Mouse (Mus musculus): ENCODE results near the gene Fam166a. TPM values are rescaled to one million over a fixed set of nuclear protein-coding genes. Genes with fewer than 3 reads are reported as not detected.

Fam166a gene
- polyA plus RNA-seq (2015; fragmentation: Nextera tagmentation; extraction: Ambion mirVana): 0.19 TPM in 1 of 2 replicates, not detected in the other

DNA sequence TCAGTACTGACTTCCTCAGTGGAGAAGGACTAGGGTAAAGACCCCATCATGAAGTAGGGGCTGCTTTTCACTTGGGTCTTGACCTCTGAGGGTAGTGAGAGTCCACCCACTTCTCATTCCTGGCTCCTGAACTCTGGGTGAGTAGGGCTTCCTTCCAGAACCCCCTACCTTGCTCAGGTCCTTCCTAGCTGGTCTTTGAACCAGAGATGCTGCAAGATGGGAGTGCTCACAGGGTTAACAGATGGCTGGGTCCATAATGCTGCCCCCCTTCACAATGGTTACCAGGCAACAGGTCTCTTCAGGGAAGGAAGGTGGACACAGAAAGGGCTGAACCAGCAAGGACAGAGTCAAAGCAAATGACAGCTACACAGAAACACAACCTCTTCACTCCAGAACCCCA, at the start of gene Fam166a:
Gene Fam166a (plus strand): TSS at position 301 of the 400 bp plus-strand sequence.

GRCm38 (mm10) chr2:25180478-25180903, 38.1 kb upstream of the Fam166a start, which contains the start of gene Nrarp:
Nrarp (plus strand) TSS chr2:25180758.

DNA sequence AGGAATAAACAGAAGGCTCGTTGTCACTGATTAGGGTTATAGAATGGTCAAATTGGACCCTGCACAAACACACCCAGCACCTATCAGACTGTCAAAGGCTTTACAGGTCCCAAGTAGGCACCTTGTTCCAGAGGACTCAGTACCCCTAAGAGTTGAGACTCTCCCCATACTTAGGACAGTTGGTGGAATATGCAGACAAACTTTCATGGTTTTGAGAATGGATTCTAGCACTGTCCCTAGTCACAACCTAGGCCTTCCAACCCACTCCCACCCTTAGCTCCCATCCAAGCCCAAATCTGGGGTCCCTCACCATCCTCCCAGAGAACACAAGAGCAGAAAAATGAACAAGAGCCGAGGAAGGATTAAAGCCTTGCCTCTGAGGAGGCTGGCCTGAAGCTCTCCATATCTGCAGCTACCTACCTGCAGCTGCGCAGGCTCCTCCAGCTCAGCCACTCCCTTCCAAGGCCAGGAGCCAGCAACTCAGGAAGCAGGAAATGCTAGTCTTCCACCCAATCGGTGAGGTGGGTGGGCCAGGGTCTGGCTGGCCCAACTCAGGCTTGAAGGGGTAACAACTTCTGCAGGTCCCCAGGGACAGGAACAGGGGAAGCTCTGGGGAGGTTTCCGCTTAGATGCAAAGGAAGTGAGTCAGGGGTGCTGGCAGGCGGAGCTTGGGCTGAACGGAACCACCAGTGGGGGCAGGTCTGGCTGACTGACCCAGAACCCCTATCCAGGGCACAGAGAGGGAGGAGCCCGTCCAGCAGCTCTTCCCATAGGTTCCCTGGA, 22.2 kb upstream of the Fam166a start, which contains the start of gene Tor4a:
Gene Tor4a (minus strand): TSS at position 715 of the 783 bp plus-strand sequence.

DNA sequence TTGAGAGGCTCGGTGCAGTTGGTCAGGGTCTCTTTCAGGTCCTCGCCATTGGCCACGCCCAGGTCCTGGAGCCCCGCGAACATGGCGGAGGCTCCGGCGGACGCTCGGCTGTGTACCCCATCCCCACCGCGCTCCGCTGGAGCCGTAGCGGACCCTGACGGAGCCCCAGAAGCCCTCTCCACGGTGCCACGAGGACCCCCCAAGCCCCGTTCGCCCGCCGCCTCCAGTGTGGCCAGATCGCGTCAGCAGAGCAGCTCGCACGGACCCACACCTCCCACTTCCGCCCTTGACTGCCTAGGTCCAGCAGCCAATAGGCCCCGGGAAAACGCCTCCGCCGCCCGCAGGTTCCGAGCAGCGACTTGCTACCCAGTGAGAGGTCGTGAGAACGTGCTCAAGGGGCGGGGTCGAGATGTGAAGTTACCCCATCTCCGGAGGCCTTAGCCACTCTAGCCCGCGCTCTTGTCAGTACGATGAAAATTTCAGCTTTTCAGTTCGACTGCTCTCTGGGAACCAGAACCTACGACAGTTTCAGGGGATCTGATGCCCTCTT, 7.3 kb upstream of the Fam166a start, which contains the start of gene Nelfb:
Gene Nelfb (minus strand): TSS at position 369 of the 550 bp plus-strand sequence.

DNA sequence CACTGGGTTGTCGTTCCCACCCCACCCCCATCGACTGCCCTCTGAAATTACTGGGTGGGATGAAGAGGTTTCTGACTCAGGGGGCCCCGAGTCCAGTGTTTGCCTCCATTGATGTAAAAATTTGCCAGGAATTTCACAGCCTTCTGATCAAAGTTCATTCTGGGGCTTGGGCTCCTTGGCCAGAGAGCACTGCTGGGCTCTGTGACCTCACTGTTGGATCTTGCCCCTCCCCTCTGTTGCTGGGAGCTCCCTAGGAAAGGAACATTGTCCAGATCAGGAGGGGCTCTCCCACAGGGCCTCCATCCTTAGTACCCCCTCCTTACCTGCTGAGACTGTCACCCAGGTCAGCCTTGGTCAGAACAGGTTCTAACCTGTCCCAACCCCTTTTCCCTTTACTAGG, 4.1 kb upstream of the Fam166a start, which contains the start of gene Stpg3:
Gene Stpg3 (minus strand): TSS at position 194 of the 400 bp plus-strand sequence.

GRCm38 (mm10) chr2:25224492-25224765, 5.9 kb downstream of the Fam166a start, which contains the start of gene Tubb4b:
Tubb4b (minus strand) TSS chr2:25224702.

DNA sequence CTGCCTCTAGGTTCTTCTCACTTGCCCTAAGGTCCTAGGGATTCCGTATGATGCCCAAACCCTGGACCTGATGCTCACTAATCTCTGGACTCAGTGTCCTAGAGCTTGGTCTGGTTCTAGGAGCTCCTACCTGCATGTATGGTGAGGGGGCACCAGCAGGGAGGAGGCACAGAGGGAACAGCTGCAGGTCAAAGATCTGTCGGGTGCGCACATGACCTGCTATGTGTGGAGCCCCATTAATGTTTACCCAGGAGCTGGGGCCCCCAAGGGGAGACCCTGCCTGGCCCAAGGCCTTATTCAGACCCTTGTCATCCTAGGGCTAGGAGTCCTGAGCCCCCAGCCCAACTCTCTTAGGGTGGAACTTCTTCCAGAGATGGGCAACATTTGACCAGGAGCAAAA, 15.5 kb downstream of the Fam166a start, which contains the start of gene Slc34a3:
Gene Slc34a3 (minus strand): TSS at position 315 of the 400 bp plus-strand sequence.

DNA sequence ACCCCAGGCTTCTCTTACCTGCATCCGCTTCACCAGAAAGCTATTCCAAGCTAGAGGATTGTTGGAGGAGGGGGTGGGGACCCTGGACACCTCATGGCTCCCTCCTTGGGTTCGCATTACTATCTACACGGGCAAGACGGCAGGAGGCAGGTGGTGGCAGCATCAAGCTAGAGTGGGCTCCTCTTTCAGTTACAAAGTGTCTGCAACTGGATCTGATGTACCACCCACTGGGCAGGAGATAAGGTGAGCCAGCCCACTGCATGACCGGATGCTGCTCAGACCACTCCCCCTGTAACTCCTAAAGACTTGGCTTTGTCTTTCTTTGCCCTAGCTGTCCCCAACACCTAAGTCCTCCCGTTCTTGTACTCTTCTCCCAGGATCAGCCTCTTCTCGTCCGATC, 18.1 kb downstream of the Fam166a start, which contains the start of gene Rnf224:
Gene Rnf224 (minus strand): TSS at position 174 of the 400 bp plus-strand sequence.

GRCm38 (mm10) chr2:25242101-25242506, 23.6 kb downstream of the Fam166a start, which contains the start of the genes Rnf208 and Cysrt1:
Rnf208 (plus strand) TSS chr2:25242255.
Cysrt1 (minus strand) TSS chr2:25242452.

GRCm38 (mm10) chr2:25246183-25247072, 27.9 kb downstream of the Fam166a start, which contains the start of gene AL732309.1:
AL732309.1 (minus strand) TSS chr2:25246863.

GRCm38 (mm10) chr2:25255284-25255779, 36.8 kb downstream of the Fam166a start, which contains the start of gene Tmem203:
Tmem203 (plus strand) TSS chr2:25255439.

GRCm38 (mm10) chr2:25262291-25262767, 43.8 kb downstream of the Fam166a start, which contains the start of gene Tprn:
Tprn (plus strand) TSS chr2:25262618.

Other genes with a start within 250 kb of the Fam166a start
- gene Mrpl41, start 243.6 kb upstream of the Fam166a start, polyA plus RNA-seq (2015; fragmentation: Nextera tagmentation; extraction: Ambion mirVana): 125 and 128 TPM in 2 replicates
- gene Pnpla7, start 242.7 kb upstream of the Fam166a start, polyA plus RNA-seq (2015; fragmentation: Nextera tagmentation; extraction: Ambion mirVana): 8.0 and 9.6 TPM in 2 replicates
- 33.9 and 34.8 TPM in 2 replicates for gene Nsmf, start 164.4 kb upstream of the Fam166a start, polyA plus RNA-seq (2015; fragmentation: Nextera tagmentation; extraction: Ambion mirVana)
- not detected in 2 replicates for gene Entpd8, start 138.4 kb upstream of the Fam166a start, polyA plus RNA-seq (2015; fragmentation: Nextera tagmentation; extraction: Ambion mirVana)
- gene Noxa1, start 123.6 kb upstream of the Fam166a start, polyA plus RNA-seq (2015; fragmentation: Nextera tagmentation; extraction: Ambion mirVana): 0.17 TPM in 1 of 2 replicates, not detected in the other
- gene Nrarp, start 38.0 kb upstream of the Fam166a start, polyA plus RNA-seq (2015; fragmentation: Nextera tagmentation; extraction: Ambion mirVana): 9.5 and 13.8 TPM in 2 replicates
- 2.5 and 3.6 TPM in 2 replicates for gene Tor4a, start 21.9 kb upstream of the Fam166a start, polyA plus RNA-seq (2015; fragmentation: Nextera tagmentation; extraction: Ambion mirVana)
- 42.2 and 43.2 TPM in 2 replicates for gene Nelfb, start 7.3 kb upstream of the Fam166a start, polyA plus RNA-seq (2015; fragmentation: Nextera tagmentation; extraction: Ambion mirVana)
- gene Stpg3, start 4.1 kb upstream of the Fam166a start, polyA plus RNA-seq (2015; fragmentation: Nextera tagmentation; extraction: Ambion mirVana): not detected in 2 replicates
- gene Tubb4b, start 6.0 kb downstream of the Fam166a start, polyA plus RNA-seq (2015; fragmentation: Nextera tagmentation; extraction: Ambion mirVana): 141 and 191 TPM in 2 replicates
- gene Slc34a3, start 15.6 kb downstream of the Fam166a start, polyA plus RNA-seq (2015; fragmentation: Nextera tagmentation; extraction: Ambion mirVana): not detected in 2 replicates
- not detected in 2 replicates for gene Rnf224, start 18.0 kb downstream of the Fam166a start, polyA plus RNA-seq (2015; fragmentation: Nextera tagmentation; extraction: Ambion mirVana)
- gene Rnf208, start 23.5 kb downstream of the Fam166a start, polyA plus RNA-seq (2015; fragmentation: Nextera tagmentation; extraction: Ambion mirVana): 0.50 and 1.5 TPM in 2 replicates
- gene Cysrt1, start 23.7 kb downstream of the Fam166a start, polyA plus RNA-seq (2015; fragmentation: Nextera tagmentation; extraction: Ambion mirVana): 8.6 TPM in 1 of 2 replicates, not detected in the other
- gene AL732309.1, start 28.1 kb downstream of the Fam166a start, polyA plus RNA-seq (2015; fragmentation: Nextera tagmentation; extraction: Ambion mirVana): 1.2 and 2.0 TPM in 2 replicates
- 27.2 and 29.6 TPM in 2 replicates for gene Tmem203, start 36.7 kb downstream of the Fam166a start, polyA plus RNA-seq (2015; fragmentation: Nextera tagmentation; extraction: Ambion mirVana)
- gene Tprn, start 43.9 kb downstream of the Fam166a start, polyA plus RNA-seq (2015; fragmentation: Nextera tagmentation; extraction: Ambion mirVana): 3.0 and 3.9 TPM in 2 replicates
- gene Ssna1, start 53.7 kb downstream of the Fam166a start, polyA plus RNA-seq (2015; fragmentation: Nextera tagmentation; extraction: Ambion mirVana): 102 and 122 TPM in 2 replicates
- gene Anapc2, start 53.7 kb downstream of the Fam166a start, polyA plus RNA-seq (2015; fragmentation: Nextera tagmentation; extraction: Ambion mirVana): 51.7 and 54.8 TPM in 2 replicates
- not detected in 2 replicates for gene Tmem210, start 69.4 kb downstream of the Fam166a start, polyA plus RNA-seq (2015; fragmentation: Nextera tagmentation; extraction: Ambion mirVana)
- 0.12 and 0.15 TPM in 2 replicates for gene Lrrc26, start 71.2 kb downstream of the Fam166a start, polyA plus RNA-seq (2015; fragmentation: Nextera tagmentation; extraction: Ambion mirVana)
- gene Grin1, start 100.4 kb downstream of the Fam166a start, polyA plus RNA-seq (2015; fragmentation: Nextera tagmentation; extraction: Ambion mirVana): not detected in 2 replicates
- gene Man1b1, start 113.6 kb downstream of the Fam166a start, polyA plus RNA-seq (2015; fragmentation: Nextera tagmentation; extraction: Ambion mirVana): 29.6 and 33.0 TPM in 2 replicates
- gene Dpp7, start 137.6 kb downstream of the Fam166a start, polyA plus RNA-seq (2015; fragmentation: Nextera tagmentation; extraction: Ambion mirVana): 8.7 and 10.9 TPM in 2 replicates
- 12.4 and 16.8 TPM in 2 replicates for gene Uap1l1, start 146.9 kb downstream of the Fam166a start, polyA plus RNA-seq (2015; fragmentation: Nextera tagmentation; extraction: Ambion mirVana)
- 5.8 and 6.4 TPM in 2 replicates for gene Sapcd2, start 153.6 kb downstream of the Fam166a start, polyA plus RNA-seq (2015; fragmentation: Nextera tagmentation; extraction: Ambion mirVana)
- 30.8 and 32.7 TPM in 2 replicates for gene Entpd2, start 177.1 kb downstream of the Fam166a start, polyA plus RNA-seq (2015; fragmentation: Nextera tagmentation; extraction: Ambion mirVana)
- 19.3 and 28.5 TPM in 2 replicates for gene Npdc1, start 180.6 kb downstream of the Fam166a start, polyA plus RNA-seq (2015; fragmentation: Nextera tagmentation; extraction: Ambion mirVana)
- gene Fut7, start 204.5 kb downstream of the Fam166a start, polyA plus RNA-seq (2015; fragmentation: Nextera tagmentation; extraction: Ambion mirVana): 0.06 TPM in 1 of 2 replicates, not detected in the other
- gene Abca2, start 210.0 kb downstream of the Fam166a start, polyA plus RNA-seq (2015; fragmentation: Nextera tagmentation; extraction: Ambion mirVana): 1.2 and 1.6 TPM in 2 replicates
- gene Clic3, start 238.1 kb downstream of the Fam166a start, polyA plus RNA-seq (2015; fragmentation: Nextera tagmentation; extraction: Ambion mirVana): 1.0 and 6.2 TPM in 2 replicates
- gene Paxx, start 242.3 kb downstream of the Fam166a start, polyA plus RNA-seq (2015; fragmentation: Nextera tagmentation; extraction: Ambion mirVana): 56.6 and 62.1 TPM in 2 replicates

Measured in skeletal muscle tissue, postnatal 0 days (tissue).